Mouse (Mus musculus): ENCODE measurements around the gene Strc. TPM values are rescaled to one million over a fixed set of nuclear protein-coding genes. Genes with fewer than 3 reads are reported as not detected.

The Strc gene
- total and polyA plus RNA-seq, 3 experiments: 0.07 to 0.31 TPM; not detected in 1

DNA sequence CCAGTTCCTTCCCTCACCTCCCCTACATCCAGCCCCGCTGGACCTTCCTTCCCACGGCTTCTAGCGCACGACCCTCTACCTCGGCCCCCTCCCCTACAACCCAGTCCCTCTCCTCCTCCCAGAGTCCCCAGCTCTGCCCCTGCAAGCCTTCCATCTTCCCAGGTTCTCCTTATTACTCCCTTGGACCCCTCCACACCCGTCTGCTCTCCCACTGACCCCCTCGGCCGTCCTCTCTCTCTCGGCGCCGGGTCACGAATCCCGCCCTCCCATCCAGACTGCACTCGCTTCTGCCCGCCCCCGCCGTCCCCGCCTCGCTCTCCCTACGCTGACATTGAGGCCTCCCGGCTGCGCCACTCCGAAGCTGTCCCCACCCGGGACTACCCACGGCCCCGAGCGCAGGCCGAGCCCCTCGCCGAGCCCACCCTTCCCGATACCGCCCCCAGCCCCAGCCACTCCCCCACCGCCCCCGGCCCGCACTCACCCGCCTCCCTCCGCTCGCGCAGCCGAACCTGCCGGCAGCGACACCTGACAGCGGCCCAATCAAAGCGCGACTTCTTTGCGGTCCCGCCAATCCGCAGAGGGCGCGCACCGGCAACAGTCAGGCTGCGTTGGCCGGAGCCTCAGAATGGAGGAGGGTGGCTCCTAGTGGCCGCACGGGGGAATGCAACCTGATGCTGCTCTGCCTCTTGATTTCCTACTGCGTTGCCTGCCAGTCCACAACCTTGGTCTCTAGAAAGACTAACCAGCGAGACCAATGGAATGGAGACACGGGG is 32.0 kb downstream of the Strc start, which contains the start of gene Ppip5k1:
Gene Ppip5k1 (minus strand): TSS at position 577 of the 773 bp plus-strand sequence.
- DNase-seq: peak; percentile 98

DNA sequence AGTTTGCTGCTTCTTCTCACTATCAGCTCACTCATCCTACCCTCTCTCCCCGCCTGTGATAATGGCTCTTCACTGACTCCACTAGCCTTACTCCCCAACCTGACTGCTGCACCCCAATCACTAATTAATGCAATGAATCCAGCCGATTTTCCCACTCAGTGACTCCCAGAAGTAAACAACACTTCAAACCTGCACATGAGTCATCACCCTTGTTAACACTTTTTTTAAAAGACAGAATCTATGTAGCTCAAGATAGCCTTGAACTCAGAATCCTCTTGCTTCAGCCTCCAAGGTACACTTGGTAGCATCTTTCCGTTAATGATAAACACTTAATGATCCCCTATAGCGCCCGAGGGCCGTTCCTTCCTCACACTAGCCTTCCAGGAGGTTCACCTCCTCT is 32.6 kb downstream of the Strc start:
- no peak for DNase-seq

DNA sequence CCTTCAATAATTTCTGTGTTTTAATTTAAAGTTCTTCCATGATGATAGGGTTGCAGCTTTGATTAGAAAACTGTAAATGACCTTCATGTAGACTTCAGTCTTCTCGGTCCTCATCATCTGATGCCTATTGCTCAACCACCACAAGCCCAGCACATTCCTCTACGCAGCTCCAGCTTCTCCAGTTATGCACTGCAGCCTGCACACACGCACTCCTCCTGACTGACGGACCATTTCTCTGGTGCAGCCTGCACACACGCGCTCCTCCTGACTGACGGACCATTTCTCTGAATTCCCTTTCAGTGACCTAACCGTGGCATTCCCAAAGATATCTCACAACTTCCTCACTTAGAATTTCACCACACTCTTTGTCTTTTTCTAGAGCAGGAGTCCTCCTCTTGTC is 33.8 kb downstream of the Strc start:
- peak; percentile 25 for DNase-seq

DNA sequence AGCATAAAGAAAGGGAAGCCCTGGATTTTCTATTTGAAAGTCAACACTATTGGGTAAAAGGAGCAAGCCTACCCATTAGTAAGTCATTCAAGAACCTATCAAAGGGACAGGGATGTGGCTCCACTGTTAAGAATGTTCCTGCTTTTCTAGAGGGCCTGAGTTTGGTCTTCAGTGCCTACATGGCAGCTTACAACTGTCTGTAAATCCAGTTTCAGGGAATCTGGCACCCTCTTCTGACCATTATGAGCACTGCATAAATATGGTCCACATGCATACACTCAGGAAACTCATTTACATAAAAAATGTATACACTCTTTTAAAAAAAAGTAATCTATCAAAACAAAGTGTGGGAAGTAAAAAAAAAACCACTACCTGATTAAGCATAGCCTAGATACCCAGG is 47.9 kb downstream of the Strc start:
- DNase-seq: no peak

DNA sequence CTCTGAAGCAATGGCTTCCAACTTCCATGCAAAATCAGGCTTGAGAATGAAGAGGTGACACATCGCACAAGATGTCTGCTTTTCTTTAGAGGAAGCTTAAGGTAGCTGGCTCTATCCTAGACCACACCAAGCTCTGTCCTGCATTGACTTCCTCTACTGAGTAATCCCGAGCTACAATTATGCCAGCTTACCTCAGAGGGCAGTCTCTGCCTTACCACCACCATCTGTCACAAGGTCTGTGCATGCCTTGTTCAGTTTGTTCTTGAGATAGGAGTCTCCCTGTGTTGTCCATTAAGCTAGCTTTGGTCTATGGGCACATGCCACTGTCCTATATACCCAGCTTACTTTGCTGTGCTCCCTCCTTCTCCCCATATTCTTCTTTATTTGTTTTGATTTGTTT is 57.5 kb downstream of the Strc start:
- DNase-seq: no peak

DNA sequence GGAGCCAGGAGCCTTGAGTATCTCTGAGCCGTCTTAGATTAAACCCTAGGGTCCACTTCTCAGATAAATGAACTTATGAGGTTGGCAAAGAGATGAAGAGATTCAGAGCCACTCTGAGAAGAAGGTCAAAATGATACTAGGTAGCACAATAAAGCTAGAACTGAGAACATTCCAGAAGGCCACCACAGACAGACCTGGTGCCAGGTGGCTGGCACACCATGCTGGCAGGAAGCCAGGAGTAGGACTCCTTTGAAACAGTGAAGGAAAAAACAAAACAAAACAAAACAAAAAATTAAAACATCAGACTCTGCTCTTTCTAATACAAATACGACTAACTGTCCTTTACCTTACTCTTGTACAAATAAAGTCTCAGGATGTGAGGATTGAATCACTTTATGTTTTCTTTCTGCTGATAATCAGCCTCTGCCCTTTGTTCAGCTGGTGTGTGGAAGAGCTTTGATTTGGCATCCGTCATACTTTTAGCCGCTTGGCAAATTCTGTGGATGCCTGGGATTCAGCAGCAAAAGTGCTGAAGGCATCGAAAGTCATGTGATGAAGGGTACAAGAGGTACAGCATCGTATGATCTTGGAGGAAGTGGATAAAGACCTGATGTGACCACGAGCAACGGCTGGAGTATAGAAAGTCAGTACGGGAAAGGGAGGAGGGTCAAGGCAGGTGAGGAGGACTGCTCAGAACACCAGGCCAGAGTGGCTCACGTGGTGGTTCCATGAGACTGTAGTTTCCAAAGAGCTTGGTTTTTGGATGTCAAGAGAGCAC is 63.1 kb downstream of the Strc start:
- no peak for DNase-seq

DNA sequence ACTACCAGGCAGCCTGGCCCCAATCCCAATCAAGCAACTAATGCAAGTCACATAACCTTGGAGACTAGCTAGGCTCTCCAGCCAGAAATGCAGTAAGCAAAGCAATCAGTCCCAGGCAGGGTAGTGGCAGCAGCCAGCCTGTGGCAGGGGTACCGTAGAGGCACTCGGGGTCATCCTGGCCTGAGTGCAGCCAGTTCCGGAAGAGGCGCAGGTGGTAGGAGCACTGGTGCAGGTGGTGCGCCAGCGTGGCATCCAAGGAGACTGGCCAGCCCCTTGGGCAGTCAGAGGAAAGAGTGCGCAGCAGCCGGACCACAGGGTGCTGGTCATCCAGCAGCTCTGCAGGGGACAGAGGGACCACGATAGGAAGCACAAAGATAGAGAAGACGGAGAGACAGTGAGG is 63.9 kb downstream of the Strc start:
- no peak for DNase-seq

DNA sequence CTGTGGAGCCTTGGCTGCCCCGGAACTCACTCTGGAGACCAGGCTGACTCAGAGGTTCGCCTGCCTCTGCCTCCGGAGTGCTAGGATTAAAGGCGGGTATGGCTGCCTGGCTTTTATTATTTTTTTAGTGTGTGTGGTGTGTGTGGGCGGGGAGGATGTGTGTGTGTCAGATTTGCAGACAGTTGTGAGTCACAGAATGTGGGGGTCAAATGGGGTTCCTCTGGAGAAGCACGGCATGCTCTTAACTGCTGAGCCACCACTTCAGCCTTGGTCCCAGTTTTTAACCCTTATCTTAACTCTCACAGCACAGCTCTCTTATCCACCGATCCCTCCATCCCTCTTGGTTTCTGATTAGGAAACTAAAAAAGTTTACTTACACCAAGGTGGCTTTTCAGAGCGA is 70.7 kb downstream of the Strc start:
- no peak for DNase-seq

Other genes starting within 250 kb of the Strc start
- 10 to 100 TPM; 19.1 to 20.6 TPM for gene Adal, start 246.7 kb downstream of the Strc start, total RNA-seq (2021)
- 11.7 and 12.8 TPM in 2 replicates for gene Adal, start 246.7 kb downstream of the Strc start, polyA plus RNA-seq (2012; rRNA removed)
- gene Lcmt2, start 246.5 kb downstream of the Strc start, total RNA-seq (2021): 10 to 100 TPM in 1 of 2 experiments, 1 to 10 TPM in 1; 7.0 to 11.8 TPM
- gene Lcmt2, start 246.5 kb downstream of the Strc start, polyA plus RNA-seq (2012; rRNA removed): 17.9 and 18.1 TPM in 2 replicates
- 10 to 100 TPM; 38.6 to 42.4 TPM for gene Tubgcp4, start 216.5 kb downstream of the Strc start, total RNA-seq (2021)
- 28.4 and 42.1 TPM in 2 replicates for gene Tubgcp4, start 216.5 kb downstream of the Strc start, polyA plus RNA-seq (2012; rRNA removed)
- 10 to 100 TPM; 13.5 to 19.6 TPM for gene Zscan29, start 216.0 kb downstream of the Strc start, total RNA-seq (2021)
- gene Zscan29, start 216.0 kb downstream of the Strc start, polyA plus RNA-seq (2012; rRNA removed): 2.6 and 3.1 TPM in 2 replicates
- gene Trp53bp1, start 115.8 kb downstream of the Strc start, total RNA-seq (2021): 10 to 100 TPM; 52.2 to 67.9 TPM
- gene Trp53bp1, start 115.8 kb downstream of the Strc start, polyA plus RNA-seq (2012; rRNA removed): 25.1 and 33.4 TPM in 2 replicates
- gene Map1a, start 97.6 kb downstream of the Strc start, total RNA-seq (2021): 10 to 100 TPM in 1 of 2 experiments, 1 to 10 TPM in 1; 5.1 to 12.1 TPM
- 2.4 and 4.2 TPM in 2 replicates for gene Map1a, start 97.6 kb downstream of the Strc start, polyA plus RNA-seq (2012; rRNA removed)
- 10 to 100 TPM; 51.4 to 56.9 TPM for gene Ppip5k1, start 31.8 kb downstream of the Strc start, total RNA-seq (2021)
- 36.7 and 41.0 TPM in 2 replicates for gene Ppip5k1, start 31.8 kb downstream of the Strc start, polyA plus RNA-seq (2012; rRNA removed)
- gene Ckmt1, start 29.5 kb downstream of the Strc start, total RNA-seq (2021): 10 to 100 TPM in 1 of 2 experiments, 1 to 10 TPM in 1; 6.9 to 14.2 TPM
- 9.2 and 11.5 TPM in 2 replicates for gene Ckmt1, start 29.5 kb downstream of the Strc start, polyA plus RNA-seq (2012; rRNA removed)
- 100 to 1,000 TPM; 385 to 421 TPM for gene Pdia3, start 26.6 kb upstream of the Strc start, total RNA-seq (2021)
- gene Pdia3, start 26.6 kb upstream of the Strc start, polyA plus RNA-seq (2012; rRNA removed): 1,644 and 2,044 TPM in 2 replicates
- 1 to 10 TPM; 1.5 to 2.4 TPM for gene Catsper2, start 26.6 kb upstream of the Strc start, total RNA-seq (2021)
- gene Catsper2, start 26.6 kb upstream of the Strc start, polyA plus RNA-seq (2012; rRNA removed): 0.65 and 0.95 TPM in 2 replicates
- under 1 TPM; 0.35 to 0.63 TPM for gene Ell3, start 57.1 kb upstream of the Strc start, total RNA-seq (2021)
- 0.20 and 0.23 TPM in 2 replicates for gene Ell3, start 57.1 kb upstream of the Strc start, polyA plus RNA-seq (2012; rRNA removed)
- 100 to 1,000 TPM; 272 to 371 TPM for gene Serf2, start 62.0 kb upstream of the Strc start, total RNA-seq (2021)
- gene Serf2, start 62.0 kb upstream of the Strc start, polyA plus RNA-seq (2012; rRNA removed): 275 and 332 TPM in 2 replicates
- gene Hypk, start 66.1 kb upstream of the Strc start, total RNA-seq (2021): 10 to 100 TPM; 15.7 to 25.5 TPM
- gene Hypk, start 66.1 kb upstream of the Strc start, polyA plus RNA-seq (2012; rRNA removed): 2.2 and 3.0 TPM in 2 replicates
- under 1 TPM in 1 of 2 experiments, not detected in 1; 0.21 TPM for gene Serinc4, start 69.6 kb upstream of the Strc start, total RNA-seq (2021)
- gene Serinc4, start 69.6 kb upstream of the Strc start, polyA plus RNA-seq (2012; rRNA removed): 0.16 and 0.20 TPM in 2 replicates
- gene Mfap1b, start 86.9 kb upstream of the Strc start, total RNA-seq (2021): 10 to 100 TPM; 37.2 to 38.7 TPM
- 0.89 and 0.98 TPM in 2 replicates for gene Mfap1b, start 86.9 kb upstream of the Strc start, polyA plus RNA-seq (2012; rRNA removed)
- 10 to 100 TPM; 30.0 to 37.3 TPM for gene Mfap1a, start 119.5 kb upstream of the Strc start, total RNA-seq (2021)
- 0.68 and 0.79 TPM in 2 replicates for gene Mfap1a, start 119.5 kb upstream of the Strc start, polyA plus RNA-seq (2012; rRNA removed)
- 1 to 10 TPM; 2.6 to 5.4 TPM for gene Wdr76, start 119.6 kb upstream of the Strc start, total RNA-seq (2021)
- gene Wdr76, start 119.6 kb upstream of the Strc start, polyA plus RNA-seq (2012; rRNA removed): 0.46 and 0.66 TPM in 2 replicates

Measured in adrenal gland, adult 2 months (tissue).